Mouse (Mus musculus): ENCODE data around the gene Gpcpd1. TPM values are rescaled to one million over a fixed set of nuclear protein-coding genes. Genes with fewer than 3 reads are reported as not detected.

Gpcpd1 gene
- polyA plus RNA-seq, 1 experiment from 2014 or later: 28.8 TPM

DNA sequence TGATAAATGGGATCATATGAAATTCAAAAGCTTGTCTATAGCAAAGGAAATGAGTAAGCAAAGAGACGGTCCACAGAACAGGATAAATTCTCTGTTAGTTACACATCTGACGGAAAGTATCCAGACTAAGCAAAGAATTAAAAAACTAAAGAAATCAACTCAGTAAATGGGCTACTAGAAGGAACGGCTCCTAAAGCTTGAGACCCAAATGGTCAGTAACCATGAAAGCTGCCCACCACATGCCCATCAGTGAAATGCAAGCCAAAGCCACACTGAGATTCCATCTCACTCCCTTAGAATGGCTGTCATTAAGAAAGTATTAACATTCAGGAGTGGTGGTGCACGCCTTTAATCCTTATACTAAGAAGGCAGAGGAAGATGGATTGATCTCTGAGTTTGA, 94.3 kb downstream of the Gpcpd1 start:
- ATAC-seq: no peak
- Histone ChIP-seq H3K36me3 (no peaks in the 10 kb centered on the region), H3K4me2 (replicated peaks) (no peak overlapping the region), H3K4me1 (replicated peaks) (no peaks in the 10 kb centered on the region), H3K9ac (no peak overlapping the region), H3K27me3 (replicated peaks) (no peaks in the 10 kb centered on the region), H3K4me3 (replicated peaks) (no peak overlapping the region), H3K9me3 (no peaks in the 10 kb centered on the region), H3K27ac (no peak overlapping the region)
- 80% methylated on average over 4 of the region's 4 CpGs for WGBS

DNA sequence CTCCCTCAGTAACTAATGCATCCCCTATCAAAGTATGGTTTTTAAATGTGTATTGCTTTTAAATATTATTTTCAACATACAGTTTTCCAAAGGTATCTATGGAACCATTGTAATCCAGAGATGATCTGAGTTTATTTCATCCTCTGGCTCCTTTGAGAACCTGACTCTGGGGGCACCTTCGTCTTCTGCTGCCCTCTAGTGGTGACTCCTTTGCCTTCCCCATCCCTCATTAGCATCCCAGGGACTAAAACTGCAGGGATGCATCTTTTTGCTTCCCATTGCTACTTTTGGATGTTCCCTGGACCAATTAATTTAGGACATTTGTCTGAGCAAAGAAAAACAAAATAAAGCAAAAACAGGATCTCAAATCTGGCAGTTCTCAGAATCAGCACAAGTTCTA, 102.1 kb downstream of the Gpcpd1 start:
- no peak overlapping the region for H3K4me3 ChIP-seq (replicated peaks)
- 0% methylated on average over 1 of the region's 1 CpGs for WGBS
- H3K36me3 ChIP-seq: no peaks in the 10 kb centered on the region
- no peak for ATAC-seq
- no peak overlapping the region for H3K9ac ChIP-seq
- H3K9me3 ChIP-seq: no peaks in the 10 kb centered on the region
- no peaks in the 10 kb centered on the region for H3K4me1 ChIP-seq (replicated peaks)
- no peaks in the 10 kb centered on the region for H3K27me3 ChIP-seq (replicated peaks)
- H3K4me2 ChIP-seq (replicated peaks): no peak overlapping the region
- no peak overlapping the region for H3K27ac ChIP-seq

DNA sequence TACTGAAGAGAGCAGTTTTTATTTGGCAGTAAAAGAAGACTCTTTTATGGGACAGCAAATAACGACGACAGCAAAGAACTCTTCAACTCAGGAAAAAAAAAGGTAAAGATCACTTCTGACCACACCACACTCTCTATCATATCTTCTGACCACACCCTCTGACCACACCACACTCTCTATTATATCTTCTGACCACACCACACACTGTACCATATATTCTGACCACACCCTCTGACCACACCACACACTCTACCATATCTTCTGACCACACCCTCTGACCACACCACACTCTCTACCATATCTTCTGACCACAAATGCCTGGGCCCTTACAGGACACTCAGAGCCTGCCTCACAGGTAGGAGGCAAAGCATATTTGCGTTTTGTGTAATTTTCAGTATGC, 106.0 kb downstream of the Gpcpd1 start:
- no peaks in the 10 kb centered on the region for H3K36me3 ChIP-seq
- no peak overlapping the region for H3K27ac ChIP-seq
- no peak for ATAC-seq
- H3K9me3 ChIP-seq: no peaks in the 10 kb centered on the region
- no peaks in the 10 kb centered on the region for H3K4me1 ChIP-seq (replicated peaks)
- no peak overlapping the region for H3K4me3 ChIP-seq (replicated peaks)
- 77% methylated on average over 3 of the region's 3 CpGs for WGBS
- H3K27me3 ChIP-seq (replicated peaks): no peaks in the 10 kb centered on the region
- no peak overlapping the region for H3K9ac ChIP-seq
- H3K4me2 ChIP-seq (replicated peaks): no peak overlapping the region

Other genes with a start within 250 kb of the Gpcpd1 start
- 0.21 and 0.34 TPM in 2 replicates for gene Prokr2, start 202.3 kb downstream of the Gpcpd1 start, polyA plus RNA-seq (2015; fragmentation: Nextera tagmentation; extraction: Ambion mirVana)
- 13.6 and 14.2 TPM in 2 replicates for gene Shld1, start 99.2 kb upstream of the Gpcpd1 start, polyA plus RNA-seq (2015; fragmentation: Nextera tagmentation; extraction: Ambion mirVana)
- 45.1 and 53.1 TPM in 2 replicates for gene Chgb, start 193.5 kb upstream of the Gpcpd1 start, polyA plus RNA-seq (2015; fragmentation: Nextera tagmentation; extraction: Ambion mirVana)
- gene Trmt6, start 228.3 kb upstream of the Gpcpd1 start, polyA plus RNA-seq (2015; fragmentation: Nextera tagmentation; extraction: Ambion mirVana): 30.0 and 40.0 TPM in 2 replicates
- gene Mcm8, start 228.4 kb upstream of the Gpcpd1 start, polyA plus RNA-seq (2015; fragmentation: Nextera tagmentation; extraction: Ambion mirVana): 11.0 and 11.9 TPM in 2 replicates